Mouse (Mus musculus): ENCODE results near the gene Mettl5. TPM values are rescaled to one million over a fixed set of nuclear protein-coding genes. Genes with fewer than 3 reads are reported as not detected.

Mettl5 gene
- polyA plus RNA-seq, 1 experiment: 16.3 TPM

DNA sequence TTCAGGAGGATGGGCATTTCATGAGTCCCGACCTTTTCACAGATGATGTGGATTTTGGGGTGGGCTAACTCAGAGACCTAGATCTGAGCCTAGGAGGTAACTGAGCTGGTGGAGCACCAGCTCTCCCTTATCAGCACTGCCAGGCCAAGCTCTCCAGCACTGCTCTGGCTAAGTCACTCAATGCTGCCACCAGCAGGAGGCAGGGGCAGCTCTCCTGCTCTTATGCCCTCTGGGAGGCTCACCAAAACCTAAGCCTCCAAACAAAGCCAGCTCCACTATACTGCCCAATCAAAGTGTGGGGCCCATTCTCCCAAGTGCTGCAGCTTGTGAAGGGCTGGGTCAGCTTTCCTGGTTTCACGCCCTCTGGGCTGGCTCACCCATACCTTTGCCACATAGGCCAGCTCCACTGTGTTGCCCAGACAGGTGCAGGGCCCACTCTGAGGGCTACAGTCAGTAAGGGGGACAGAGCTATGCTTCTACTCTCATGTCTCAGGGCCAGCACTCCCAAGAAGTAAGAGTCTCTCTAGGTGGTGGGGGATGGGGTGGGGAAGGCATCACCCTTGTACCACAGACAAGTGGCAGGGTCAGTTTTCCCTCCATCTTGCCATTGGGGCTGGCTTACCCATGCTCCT, 33.9 kb downstream of the Mettl5 start:
- no peak for TF ChIP-seq POLR2A (IDR thresholded peaks at IDR 0.05; ENCODE audit: borderline replicate concordance, insufficient read depth, low read length)
- TF ChIP-seq CTCF (IDR thresholded peaks at IDR 0.05; ENCODE audit: borderline replicate concordance, insufficient read depth, low read depth, low read length): no peak
- Histone ChIP-seq H3K27ac (ENCODE audit: insufficient read depth, low read length) (no peak overlapping the region), H3K27me3 (ENCODE audit: control insufficient read depth, insufficient read depth, low read length) (no peaks in the 10 kb centered on the region), H3K4me3 (replicated peaks; ENCODE audit: insufficient read depth, low read depth, low read length) (no peak overlapping the region), H3K4me1 (ENCODE audit: control insufficient read depth, insufficient read depth, low read length) (no peaks in the 10 kb centered on the region)
- no peak for DNase-seq
- 77% methylated on average over 2 of the region's 2 CpGs for WGBS

DNA sequence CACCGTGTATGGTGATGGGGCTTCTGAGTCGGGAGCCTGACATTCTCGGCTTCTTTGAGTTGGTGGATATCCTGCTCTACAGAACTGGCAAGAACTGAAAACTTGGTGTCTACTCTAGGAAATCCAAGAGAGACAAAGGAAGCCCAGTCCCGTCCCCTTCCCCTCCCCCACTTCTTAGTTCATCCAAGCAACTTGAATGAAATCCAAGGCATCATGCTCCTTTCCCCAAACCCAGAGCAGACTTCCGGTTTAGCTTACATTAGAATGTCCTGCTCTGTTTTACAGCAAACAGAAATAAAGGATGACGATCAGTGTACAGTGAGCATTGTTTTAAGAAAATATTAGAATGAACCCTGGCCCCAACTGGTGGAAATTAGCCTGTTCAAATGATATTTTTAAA, 36.2 kb downstream of the Mettl5 start:
- Histone ChIP-seq H3K27ac (ENCODE audit: insufficient read depth, low read length) (no peak overlapping the region), H3K4me3 (replicated peaks; ENCODE audit: insufficient read depth, low read depth, low read length) (no peak overlapping the region), H3K4me1 (ENCODE audit: control insufficient read depth, insufficient read depth, low read length) (no peaks in the 10 kb centered on the region), H3K27me3 (ENCODE audit: control insufficient read depth, insufficient read depth, low read length) (no peaks in the 10 kb centered on the region)
- DNase-seq: no peak
- TF ChIP-seq POLR2A (IDR thresholded peaks at IDR 0.05; ENCODE audit: borderline replicate concordance, insufficient read depth, low read length): no peak
- TF ChIP-seq CTCF (IDR thresholded peaks at IDR 0.05; ENCODE audit: borderline replicate concordance, insufficient read depth, low read depth, low read length): no peak
- 42% methylated on average over 6 of the region's 6 CpGs for WGBS

DNA sequence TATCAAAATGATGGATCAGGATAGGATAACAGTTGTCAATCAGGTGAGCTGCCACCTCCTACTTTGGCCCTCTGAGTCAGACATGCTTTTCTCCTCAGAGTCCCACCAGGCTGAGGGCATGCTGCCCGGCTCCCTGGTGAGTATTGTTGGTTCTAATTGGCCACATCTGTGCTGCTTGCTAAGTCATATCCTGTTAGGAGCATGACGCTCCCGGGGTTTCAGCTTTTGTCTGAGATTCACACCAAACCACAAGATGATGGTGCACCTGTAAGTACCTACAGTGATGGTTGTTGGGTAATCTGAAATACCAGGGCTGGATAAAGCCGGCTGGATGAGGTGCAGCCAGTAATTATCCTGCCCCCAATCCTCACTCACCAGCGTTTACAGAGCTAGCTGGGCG, 45.2 kb downstream of the Mettl5 start:
- H3K27me3 ChIP-seq (ENCODE audit: control insufficient read depth, insufficient read depth, low read length): no peaks in the 10 kb centered on the region
- WGBS: 18% methylated on average over 6 of the region's 6 CpGs
- peak in 1 of 2 experiments; percentile 41 for DNase-seq
- no peak overlapping the region for H3K27ac ChIP-seq (ENCODE audit: insufficient read depth, low read length)
- H3K4me1 ChIP-seq (ENCODE audit: control insufficient read depth, insufficient read depth, low read length): no peaks in the 10 kb centered on the region
- H3K4me3 ChIP-seq (replicated peaks; ENCODE audit: insufficient read depth, low read depth, low read length): no peak overlapping the region
- TF ChIP-seq CTCF (IDR thresholded peaks at IDR 0.05; ENCODE audit: borderline replicate concordance, insufficient read depth, low read depth, low read length): no peak
- TF ChIP-seq POLR2A (IDR thresholded peaks at IDR 0.05; ENCODE audit: borderline replicate concordance, insufficient read depth, low read length): no peak

DNA sequence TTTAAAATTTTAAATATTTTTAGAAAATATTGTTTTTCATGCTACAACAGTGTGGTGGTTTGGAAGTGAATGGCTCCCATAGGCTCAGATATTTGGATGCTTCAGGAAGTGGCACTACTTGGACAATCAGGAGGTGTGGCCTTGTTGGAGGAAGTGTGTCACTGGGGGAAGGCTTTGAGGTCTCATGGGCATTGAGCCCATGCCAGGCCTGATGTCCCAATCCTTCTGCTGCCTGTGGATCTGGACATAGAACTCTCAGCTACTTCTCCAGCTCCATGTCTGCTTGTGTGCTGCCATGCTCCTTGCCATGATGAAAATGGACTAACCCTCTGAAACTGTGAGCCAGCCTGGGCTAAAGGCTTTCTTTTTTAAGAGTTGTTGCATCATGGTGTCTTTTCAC, 46.7 kb downstream of the Mettl5 start:
- Histone ChIP-seq H3K4me1 (ENCODE audit: control insufficient read depth, insufficient read depth, low read length) (no peaks in the 10 kb centered on the region), H3K27me3 (ENCODE audit: control insufficient read depth, insufficient read depth, low read length) (no peaks in the 10 kb centered on the region), H3K4me3 (replicated peaks; ENCODE audit: insufficient read depth, low read depth, low read length) (no peak overlapping the region), H3K27ac (ENCODE audit: insufficient read depth, low read length) (no peak overlapping the region)
- no peak for DNase-seq
- TF ChIP-seq CTCF (IDR thresholded peaks at IDR 0.05; ENCODE audit: borderline replicate concordance, insufficient read depth, low read depth, low read length) (no peak), POLR2A (IDR thresholded peaks at IDR 0.05; ENCODE audit: borderline replicate concordance, insufficient read depth, low read length) (no peak)

DNA sequence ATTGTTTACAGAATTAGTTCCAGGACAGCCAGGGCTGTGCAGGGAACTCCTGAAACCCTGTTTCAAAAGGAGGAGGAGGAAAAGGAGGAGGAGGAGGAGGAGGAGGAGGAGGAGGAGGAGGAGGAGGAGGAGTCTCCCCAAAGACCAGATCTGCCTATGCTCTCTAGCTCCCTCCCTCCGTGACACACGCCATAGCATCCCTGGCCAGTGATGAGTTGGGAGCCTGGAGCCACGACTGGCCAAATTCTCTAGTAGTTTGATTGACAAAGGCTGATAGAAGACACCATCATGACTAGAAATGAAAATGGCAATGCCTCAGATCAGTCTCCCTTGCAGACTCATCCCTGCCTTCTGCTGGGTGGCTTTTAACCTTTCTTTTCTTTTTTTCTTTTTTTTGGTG, 47.4 kb downstream of the Mettl5 start:
- 33% methylated on average over 3 of the region's 3 CpGs for WGBS
- Histone ChIP-seq H3K4me3 (replicated peaks; ENCODE audit: insufficient read depth, low read depth, low read length) (no peak overlapping the region), H3K4me1 (ENCODE audit: control insufficient read depth, insufficient read depth, low read length) (no peaks in the 10 kb centered on the region), H3K27me3 (ENCODE audit: control insufficient read depth, insufficient read depth, low read length) (no peaks in the 10 kb centered on the region), H3K27ac (ENCODE audit: insufficient read depth, low read length) (no peak overlapping the region)
- TF ChIP-seq CTCF (IDR thresholded peaks at IDR 0.05; ENCODE audit: borderline replicate concordance, insufficient read depth, low read depth, low read length) (peak; percentile 42; the same call in 1 of the 2 replicates), POLR2A (IDR thresholded peaks at IDR 0.05; ENCODE audit: borderline replicate concordance, insufficient read depth, low read length) (no peak)
- no peak for DNase-seq

DNA sequence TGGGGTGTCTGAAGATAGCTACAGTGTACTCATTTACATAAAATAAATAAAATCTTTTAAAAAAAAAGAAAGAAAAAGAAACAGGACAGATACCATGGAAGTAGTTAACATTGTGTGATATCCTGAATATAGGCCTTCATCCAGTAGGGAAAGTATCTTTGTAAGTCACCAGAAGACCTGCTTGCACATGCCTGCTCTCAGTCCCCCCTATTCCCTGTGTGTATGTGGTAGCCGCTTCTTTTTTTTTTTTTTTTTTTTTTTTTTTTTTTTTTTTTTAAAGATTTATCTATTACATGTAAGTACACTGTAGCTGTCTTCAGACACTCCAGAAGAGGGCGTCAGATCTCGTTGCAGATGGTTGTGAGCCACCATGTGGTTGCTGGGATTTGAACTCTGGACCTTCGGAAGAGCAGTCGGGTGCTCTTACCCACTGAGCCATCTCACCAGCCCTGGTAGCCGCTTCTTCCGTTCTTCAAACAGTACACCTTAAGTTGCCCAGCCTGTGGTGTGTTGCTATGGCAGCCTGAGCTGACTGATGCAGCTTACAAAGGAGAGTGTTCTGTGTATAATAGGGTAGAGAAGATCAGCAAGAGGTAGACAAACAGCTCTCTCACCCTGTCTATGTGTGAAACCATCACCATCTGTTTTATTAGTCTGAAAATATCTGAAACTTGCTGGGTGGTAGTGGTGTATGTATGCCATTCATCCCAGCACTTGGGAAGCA, 48.0 kb downstream of the Mettl5 start:
- H3K4me3 ChIP-seq (replicated peaks; ENCODE audit: insufficient read depth, low read depth, low read length): no peak overlapping the region
- WGBS: 66% methylated on average over 7 of the region's 7 CpGs
- no peaks in the 10 kb centered on the region for H3K27me3 ChIP-seq (ENCODE audit: control insufficient read depth, insufficient read depth, low read length)
- TF ChIP-seq CTCF (IDR thresholded peaks at IDR 0.05; ENCODE audit: borderline replicate concordance, insufficient read depth, low read depth, low read length) (no peak), POLR2A (IDR thresholded peaks at IDR 0.05; ENCODE audit: borderline replicate concordance, insufficient read depth, low read length) (no peak)
- H3K4me1 ChIP-seq (ENCODE audit: control insufficient read depth, insufficient read depth, low read length): no peaks in the 10 kb centered on the region
- no peak for DNase-seq
- no peak overlapping the region for H3K27ac ChIP-seq (ENCODE audit: insufficient read depth, low read length)

DNA sequence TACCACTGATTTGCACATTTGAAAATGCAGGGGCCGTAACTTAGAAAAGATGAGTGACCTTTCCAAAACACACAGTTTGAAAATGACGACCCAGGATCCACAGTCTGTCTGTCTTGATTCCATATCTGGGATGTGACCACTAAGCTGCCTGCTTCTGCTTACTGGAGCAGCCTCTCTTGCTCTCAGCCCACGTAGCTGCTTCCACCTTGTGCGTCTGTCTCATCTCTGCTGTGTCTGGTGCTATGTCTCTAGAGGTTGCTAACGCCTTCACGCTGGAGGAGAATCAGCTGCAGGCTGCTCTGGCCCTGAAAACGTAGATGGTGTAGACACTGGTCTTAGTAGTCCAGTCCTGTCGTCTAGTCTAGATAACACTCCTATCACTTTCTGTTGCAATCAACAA, 55.3 kb downstream of the Mettl5 start:
- Histone ChIP-seq H3K4me3 (replicated peaks; ENCODE audit: insufficient read depth, low read depth, low read length) (no peak overlapping the region), H3K27ac (ENCODE audit: insufficient read depth, low read length) (no peak overlapping the region), H3K4me1 (ENCODE audit: control insufficient read depth, insufficient read depth, low read length) (peaks cover 17% of the 10 kb centered on the region), H3K27me3 (ENCODE audit: control insufficient read depth, insufficient read depth, low read length) (no peaks in the 10 kb centered on the region)
- no peak for DNase-seq
- WGBS: 86% methylated on average over 8 of the region's 8 CpGs
- TF ChIP-seq POLR2A (IDR thresholded peaks at IDR 0.05; ENCODE audit: borderline replicate concordance, insufficient read depth, low read length): no peak
- no peak for TF ChIP-seq CTCF (IDR thresholded peaks at IDR 0.05; ENCODE audit: borderline replicate concordance, insufficient read depth, low read depth, low read length)

DNA sequence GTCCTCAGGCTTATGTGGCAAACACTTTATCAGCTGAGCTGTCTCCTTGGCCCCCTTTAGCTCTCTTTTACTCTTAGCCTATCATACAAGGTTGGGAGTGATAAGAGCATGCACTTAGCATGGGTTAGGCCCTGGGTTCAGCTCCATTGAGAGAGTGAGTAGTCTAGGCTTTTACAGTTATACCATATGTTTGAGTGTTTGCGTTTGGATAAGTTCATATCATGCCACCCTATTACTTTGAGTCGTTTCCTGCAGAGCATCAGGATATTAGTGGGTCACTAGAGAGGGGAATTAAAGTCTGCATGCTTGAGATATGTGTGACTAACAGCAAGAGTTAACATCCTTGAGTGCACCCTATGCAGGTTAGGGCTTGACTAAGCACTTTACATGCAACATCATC, 55.7 kb downstream of the Mettl5 start:
- Histone ChIP-seq H3K4me3 (replicated peaks; ENCODE audit: insufficient read depth, low read depth, low read length) (no peak overlapping the region), H3K27me3 (ENCODE audit: control insufficient read depth, insufficient read depth, low read length) (no peaks in the 10 kb centered on the region), H3K4me1 (ENCODE audit: control insufficient read depth, insufficient read depth, low read length) (peaks cover 20% of the 10 kb centered on the region), H3K27ac (ENCODE audit: insufficient read depth, low read length) (no peak overlapping the region)
- no peak for DNase-seq
- no peak for TF ChIP-seq CTCF (IDR thresholded peaks at IDR 0.05; ENCODE audit: borderline replicate concordance, insufficient read depth, low read depth, low read length)
- TF ChIP-seq POLR2A (IDR thresholded peaks at IDR 0.05; ENCODE audit: borderline replicate concordance, insufficient read depth, low read length): no peak
- WGBS: 93% methylated on average over 2 of the region's 2 CpGs
